Mouse (Mus musculus): Measurements from ENCODE around the gene Hs3st6. TPM values are rescaled to one million over a fixed set of nuclear protein-coding genes. Genes with fewer than 3 reads are reported as not detected.

Gene Hs3st6
- total RNA-seq, 2 experiments from 2014 or later = 0.40 TPM; not detected in 1

- no peak for DNase-seq (ENCODE audit: low spot score in 2 of 2)
Measured at GRCm38 (mm10) chr17:24766266-24766875, 13.6 kb downstream of the Hs3st6 start.

- no peak for DNase-seq (ENCODE audit: low spot score in 2 of 2)
Measured at GRCm38 (mm10) chr17:24769146-24769545, 16.4 kb downstream of the Hs3st6 start.

- DNase-seq (ENCODE audit: low spot score in 2 of 2) = no peak
Measured at GRCm38 (mm10) chr17:24773241-24773640, 20.5 kb downstream of the Hs3st6 start.

- no peak for DNase-seq (ENCODE audit: low spot score in 2 of 2)
Measured at GRCm38 (mm10) chr17:24775173-24775572, 22.4 kb downstream of the Hs3st6 start.

DNA sequence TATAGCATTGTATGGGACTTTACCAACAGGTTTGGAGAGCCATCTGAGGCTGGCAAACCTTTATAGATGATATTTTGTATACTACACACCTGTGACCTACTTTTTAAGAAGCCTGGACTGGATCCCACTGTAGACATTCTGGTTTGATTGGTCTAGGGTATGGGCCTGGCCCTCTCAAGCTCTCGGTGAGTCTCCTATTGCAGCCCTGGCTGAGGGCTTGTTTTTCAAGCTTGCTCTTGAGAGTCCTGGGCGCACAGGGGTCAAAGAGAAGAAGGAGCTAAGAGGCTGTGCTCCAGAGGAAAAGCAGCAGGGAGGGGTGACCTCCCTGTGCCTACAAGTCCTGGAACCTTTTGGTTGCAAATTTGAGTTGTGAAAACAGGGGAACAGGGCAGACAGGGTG is 24.3 kb downstream of the Hs3st6 start:
- no peak for DNase-seq (ENCODE audit: low spot score in 2 of 2)

- DNase-seq (ENCODE audit: low spot score in 2 of 2) = no peak
Measured at GRCm38 (mm10) chr17:24780821-24781220, 28.0 kb downstream of the Hs3st6 start.

- DNase-seq (ENCODE audit: low spot score in 2 of 2) = no peak
Measured at GRCm38 (mm10) chr17:24792190-24792589, 39.4 kb downstream of the Hs3st6 start.

DNA sequence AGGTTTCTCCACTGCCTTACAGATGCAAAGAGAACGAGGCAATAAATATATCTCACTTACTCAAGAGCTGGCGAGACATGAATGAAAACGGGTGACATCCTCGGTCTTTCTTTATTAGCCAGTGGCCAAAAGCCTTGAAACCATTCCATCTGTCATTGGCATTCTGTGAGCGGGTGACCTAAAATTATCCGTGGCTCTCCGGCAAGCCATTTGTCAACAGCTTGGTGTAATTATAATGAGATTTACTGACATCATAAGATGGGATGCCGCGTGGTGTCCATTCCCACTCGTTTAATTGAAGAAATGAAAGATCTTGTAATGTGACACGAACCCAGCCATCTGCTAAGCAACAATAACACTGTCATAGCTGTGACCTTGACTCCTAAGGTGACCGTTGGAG is 42.0 kb downstream of the Hs3st6 start:
- DNase-seq (ENCODE audit: low spot score in 2 of 2) = no peak

DNA sequence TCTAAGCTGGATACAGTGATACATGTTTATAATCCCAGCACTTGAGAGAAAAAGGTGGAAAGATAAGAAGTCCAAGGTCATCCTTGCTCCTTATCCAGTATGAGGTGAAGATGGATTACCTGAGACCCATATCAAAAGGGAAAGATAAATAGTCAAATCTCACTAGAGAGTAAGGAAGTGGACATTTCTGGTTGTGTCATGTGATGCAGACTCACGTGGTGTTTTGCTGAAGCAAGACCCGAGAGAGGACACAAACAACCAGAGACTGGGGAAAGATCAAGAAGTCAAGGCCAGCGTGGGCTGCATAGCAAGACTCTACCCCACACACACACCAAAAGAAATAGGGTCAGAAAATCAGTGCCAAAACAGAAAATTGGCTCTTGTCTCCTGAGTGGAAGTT is 44.2 kb downstream of the Hs3st6 start:
- DNase-seq (ENCODE audit: low spot score in 2 of 2) = no peak

DNA sequence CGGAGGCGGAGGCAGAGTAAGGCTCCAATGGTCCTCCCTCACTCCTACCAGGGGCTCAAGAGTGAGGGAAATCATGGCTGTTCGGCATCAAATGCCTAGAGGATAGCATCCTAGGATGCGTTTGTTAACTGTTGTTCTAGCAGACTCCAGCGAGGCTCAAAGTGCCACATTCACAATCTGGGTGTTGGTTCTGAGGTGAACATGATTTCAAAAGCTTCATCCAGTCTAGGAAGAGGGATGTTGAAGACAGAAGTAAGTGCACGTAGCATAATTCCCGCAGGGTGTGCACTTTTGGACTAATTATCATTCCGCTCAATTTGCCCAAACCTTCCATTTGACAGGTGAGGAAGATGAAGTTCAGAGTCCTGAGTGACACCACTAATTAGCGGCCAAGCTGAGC is 45.4 kb downstream of the Hs3st6 start:
- DNase-seq (ENCODE audit: low spot score in 2 of 2) = no peak

- no peak for DNase-seq (ENCODE audit: low spot score in 2 of 2)
Measured at GRCm38 (mm10) chr17:24799476-24799875, 46.7 kb downstream of the Hs3st6 start.

DNA sequence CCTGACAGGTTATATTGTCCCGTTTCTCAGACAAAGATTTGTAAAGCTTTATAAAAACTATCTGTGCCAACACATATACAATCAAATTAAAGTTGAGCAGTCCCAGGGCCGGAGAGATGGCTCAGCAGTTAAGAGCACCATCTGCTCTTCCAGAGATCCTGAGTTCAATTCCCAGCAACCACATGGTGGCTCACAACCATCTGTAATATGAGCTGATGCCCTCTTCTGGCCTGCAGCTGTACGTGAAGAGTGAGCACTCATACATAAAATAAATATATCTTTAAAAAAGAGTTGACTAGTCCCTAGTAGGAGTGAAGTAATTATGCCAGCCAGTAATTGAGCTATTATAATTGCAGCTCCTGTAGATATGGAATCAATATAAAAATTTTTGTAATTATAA is 47.7 kb downstream of the Hs3st6 start:
- no peak for DNase-seq (ENCODE audit: low spot score in 2 of 2)

DNA sequence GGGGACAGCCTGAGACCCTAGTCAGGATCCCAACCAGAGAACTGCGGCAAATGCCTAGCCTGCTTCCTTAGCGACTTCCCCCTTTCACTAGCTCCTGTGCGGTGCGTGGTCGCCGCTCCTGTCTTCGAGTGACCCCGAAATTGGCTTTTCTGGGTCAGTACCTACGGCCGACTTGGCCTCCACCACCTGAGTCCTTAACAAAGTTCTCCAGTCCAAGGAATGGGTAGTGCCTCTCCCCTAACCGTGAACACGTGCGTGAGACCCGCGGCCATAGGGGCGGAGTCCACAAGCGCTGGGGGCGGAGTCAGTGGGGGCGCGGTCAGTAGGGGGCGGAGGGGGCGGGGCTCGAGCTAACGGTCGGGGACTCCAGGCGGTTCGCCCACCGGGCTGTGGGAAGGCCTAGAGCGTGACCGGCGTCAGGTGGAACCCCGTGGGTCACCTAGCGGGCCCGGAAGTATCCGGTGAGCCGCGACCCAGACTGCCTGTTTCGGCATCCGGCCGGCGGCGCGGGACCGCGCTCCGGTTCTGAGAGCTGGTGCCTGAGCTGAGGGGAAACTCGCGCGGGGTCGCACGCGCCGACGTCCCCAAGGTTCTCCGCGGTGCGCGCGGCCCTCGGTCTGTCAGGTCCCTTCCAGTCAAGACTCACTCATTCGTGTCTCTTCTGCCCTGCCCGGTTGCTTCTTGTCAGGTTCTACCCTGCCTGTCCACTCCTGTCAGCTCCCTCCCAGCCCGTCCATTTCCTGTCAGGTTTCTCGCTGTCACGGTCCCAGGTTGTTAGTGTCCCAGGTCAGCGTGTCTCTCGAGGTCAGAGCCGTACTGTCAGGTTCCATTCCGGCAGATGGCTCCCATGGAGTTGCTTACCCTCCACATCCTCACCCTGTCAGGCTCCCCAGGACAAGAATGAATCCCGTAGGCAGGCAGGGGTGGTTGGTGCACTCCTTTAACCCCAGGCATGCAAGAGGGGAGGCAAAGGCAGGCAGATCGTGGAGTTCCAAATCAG is 51.5 kb downstream of the Hs3st6 start, which contains the start of gene Meiob:
Gene Meiob, plus strand, starts transcription at position 338 of the 1,000 bp plus-strand sequence.
- DNase-seq (ENCODE audit: low spot score in 2 of 2) = peak; percentile 46 to 52

Other genes starting within 250 kb of the Hs3st6 start
- gene Traf7, start 225.1 kb upstream of the Hs3st6 start, total RNA-seq (2021) = 100 to 1,000 TPM; 110 to 112 TPM
- gene Rab26, start 218.8 kb upstream of the Hs3st6 start, total RNA-seq (2021) = 10 to 100 TPM; 48.9 to 49.0 TPM
- gene Pkd1, start 203.2 kb upstream of the Hs3st6 start, total RNA-seq (2021) = 10 to 100 TPM; 61.6 to 91.2 TPM
- gene Tsc2, start 120.4 kb upstream of the Hs3st6 start, total RNA-seq (2021) = 100 to 1,000 TPM; 171 to 176 TPM
- gene Nthl1, start 120.3 kb upstream of the Hs3st6 start, total RNA-seq (2021) = 1 to 10 TPM; 4.9 to 7.8 TPM
- gene Slc9a3r2, start 102.7 kb upstream of the Hs3st6 start, total RNA-seq (2021) = 10 to 100 TPM; 48.5 to 49.4 TPM
- gene Npw, start 94.5 kb upstream of the Hs3st6 start, total RNA-seq (2021) = 1 to 10 TPM; 1.3 to 1.6 TPM
- gene Zfp598, start 83.3 kb upstream of the Hs3st6 start, total RNA-seq (2021) = 10 to 100 TPM; 40.1 to 43.6 TPM
- gene Syngr3, start 63.0 kb upstream of the Hs3st6 start, total RNA-seq (2021) = 100 to 1,000 TPM; 211 to 212 TPM
- gene Gfer, start 56.8 kb upstream of the Hs3st6 start, total RNA-seq (2021) = 10 to 100 TPM; 19.3 to 22.4 TPM
- 1 to 10 TPM; 4.8 to 5.0 TPM for gene Noxo1, start 56.8 kb upstream of the Hs3st6 start, total RNA-seq (2021)
- 10 to 100 TPM; 28.5 to 34.3 TPM for gene Tbl3, start 45.3 kb upstream of the Hs3st6 start, total RNA-seq (2021)
- not detected for gene Rnf151, start 34.9 kb upstream of the Hs3st6 start, total RNA-seq (2021)
- gene Rps2, start 34.9 kb upstream of the Hs3st6 start, total RNA-seq (2021) = 100 to 1,000 TPM; 563 to 651 TPM
- gene Ndufb10, start 28.5 kb upstream of the Hs3st6 start, total RNA-seq (2021) = 100 to 1,000 TPM; 180 to 197 TPM
- under 1 TPM; 0.53 to 0.62 TPM for gene Rpl3l, start 25.2 kb upstream of the Hs3st6 start, total RNA-seq (2021)
- 10 to 100 TPM; 46.7 to 47.5 TPM for gene Msrb1, start 16.3 kb upstream of the Hs3st6 start, total RNA-seq (2021)
- not detected for gene Meiob, start 51.3 kb downstream of the Hs3st6 start, total RNA-seq (2021)
- 10 to 100 TPM; 81.5 to 87.7 TPM for gene Hagh, start 87.2 kb downstream of the Hs3st6 start, total RNA-seq (2021)
- 10 to 100 TPM; 15.6 to 16.2 TPM for gene Fahd1, start 97.4 kb downstream of the Hs3st6 start, total RNA-seq (2021)
- not detected for gene Igfals, start 113.0 kb downstream of the Hs3st6 start, total RNA-seq (2021)
- gene Nubp2, start 133.4 kb downstream of the Hs3st6 start, total RNA-seq (2021) = 10 to 100 TPM; 40.4 to 40.5 TPM
- 10 to 100 TPM; 36.4 to 36.9 TPM for gene Spsb3, start 133.7 kb downstream of the Hs3st6 start, total RNA-seq (2021)
- gene Eme2, start 142.1 kb downstream of the Hs3st6 start, total RNA-seq (2021) = 10 to 100 TPM; 61.6 to 62.1 TPM
- gene Mrps34, start 142.1 kb downstream of the Hs3st6 start, total RNA-seq (2021) = 10 to 100 TPM; 74.1 to 77.8 TPM
- gene Nme3, start 143.5 kb downstream of the Hs3st6 start, total RNA-seq (2021) = 10 to 100 TPM; 40.8 to 44.2 TPM
- gene Mapk8ip3, start 184.0 kb downstream of the Hs3st6 start, total RNA-seq (2021) = 100 to 1,000 TPM; 276 to 287 TPM
- gene Jpt2, start 207.7 kb downstream of the Hs3st6 start, total RNA-seq (2021) = 10 to 100 TPM; 13.0 to 14.1 TPM

All from layer of hippocampus, postnatal 10 days (tissue).